ENCODE assay signal across 25 mouse cellular contexts in the genomic region with DNA sequence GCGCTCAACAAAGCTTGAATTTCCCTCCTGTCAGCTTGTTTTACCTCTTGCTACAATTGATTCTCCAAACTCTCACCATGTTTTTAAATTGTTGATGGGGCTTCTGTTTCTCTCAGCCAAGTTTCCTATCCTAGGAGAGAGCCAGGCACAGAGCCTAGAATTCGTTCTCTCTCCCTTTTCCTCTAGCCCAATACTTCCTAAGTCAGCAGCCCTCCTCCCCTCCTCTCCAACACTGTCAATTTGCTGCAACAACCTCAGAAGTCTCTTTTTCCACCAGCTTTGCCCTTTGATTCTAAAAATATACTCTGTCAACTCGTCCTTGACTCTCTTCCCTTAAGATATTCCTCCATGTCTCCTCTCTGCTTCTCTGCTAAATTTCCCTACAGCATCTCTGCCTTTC. TPM values are rescaled to one million over a fixed set of nuclear protein-coding genes. Genes with fewer than 3 reads are reported as not detected.
DNase-seq lines count a peak whose midpoint lies in the region; ATAC-seq and TF ChIP-seq lines count a peak whose summit lies in the region.
"Had no signal": no experiment of that assay in that cellular context is flagged by ENCODE, and none has a peak within 500 bp of the region (broad histone marks: within the 10 kb centered on the region; RNA-seq: fewer than 3 reads in every experiment).

No protein-coding gene starts in this region.

- 57% methylated on average over 3 of the region's 3 CpGs for WGBS in limb, embryonic 15.5 days
- 64% methylated on average over 3 of the region's 3 CpGs for WGBS in limb, embryonic 10.5 days

- H3K27me3 ChIP-seq in limb, embryonic 15.5 days = no peaks in the 10 kb centered on the region
- no peaks in the 10 kb centered on the region for H3K27me3 ChIP-seq in limb, embryonic 10.5 days (ENCODE audit: low read depth, poor library complexity, severe bottlenecking)
- H3K27me3 ChIP-seq in CH12.LX (replicated peaks) = no peaks in the 10 kb centered on the region
- H3K27me3 ChIP-seq: embryonic facial prominence, embryonic 12.5 days; forebrain, embryonic 13.5 days; forebrain, embryonic 15.5 days had no signal

- TF ChIP-seq POLR2A in CH12.LX (IDR thresholded peaks at IDR 0.05; ENCODE audit: low read depth, low read length) = no peak

- no peak overlapping the region for H3K4me2 ChIP-seq in limb, embryonic 15.5 days
- H3K4me2 ChIP-seq in CH12.LX (ENCODE audit: insufficient read depth, low read depth, poor library complexity, severe bottlenecking) = peak overlapping the region; percentile 55
- H3K4me2 ChIP-seq: embryonic facial prominence, embryonic 12.5 days; forebrain, embryonic 13.5 days; forebrain, embryonic 15.5 days had no signal

- no peaks in the 10 kb centered on the region for H3K9me3 ChIP-seq in limb, embryonic 15.5 days
- no peaks in the 10 kb centered on the region for H3K9me3 ChIP-seq in limb, embryonic 10.5 days (replicated peaks)
- no peaks in the 10 kb centered on the region for H3K9me3 ChIP-seq in CH12.LX (replicated peaks; ENCODE audit: low read length)
- H3K9me3 ChIP-seq: embryonic facial prominence, embryonic 10.5 days; embryonic facial prominence, embryonic 12.5 days; forebrain, embryonic 13.5 days; forebrain, embryonic 15.5 days; G1E had no signal

- no peak for DNase-seq in limb, embryonic 10.5 days (ENCODE audit: low spot score)
- no peak for DNase-seq in CH12.LX (ENCODE audit: extremely low read depth)
- peak; percentile 17 for DNase-seq in brain, adult 2 months (ENCODE audit: low read depth, low spot score)
- no peak for DNase-seq in cerebellum, postnatal 25 days
- DNase-seq: adrenal gland, adult 8-10 months; adrenal gland, postnatal 36 days; cerebellum, adult 11 months; cerebellum, adult 18-20 months; cerebellum, adult 8-10 months; cerebellum, adult 9-11 months; cerebellum, postnatal 14 days; forebrain, postnatal 0 days had no signal

- TF ChIP-seq EP300 in CH12.LX (IDR thresholded peaks at IDR 0.05; ENCODE audit: low read length) = no peak

- no peak overlapping the region for H3K4me3 ChIP-seq in limb, embryonic 15.5 days
- H3K4me3 ChIP-seq in limb, embryonic 10.5 days = no peak overlapping the region
- H3K4me3 ChIP-seq in CH12.LX (replicated peaks in 1 of 3; ENCODE audit: low read depth in 2 of 3, low read length in 2 of 3, poor library complexity in 1 of 3) = no peak overlapping the region
- H3K4me3 ChIP-seq: embryonic facial prominence, embryonic 10.5 days; embryonic facial prominence, embryonic 12.5 days; forebrain, embryonic 13.5 days; forebrain, embryonic 15.5 days had no signal

- no peaks in the 10 kb centered on the region for H3K79me2 ChIP-seq in CH12.LX (replicated peaks; ENCODE audit: control insufficient read depth, extremely low read depth, insufficient read depth, poor library complexity, severe bottlenecking)

- H3K9ac ChIP-seq in limb, embryonic 15.5 days = no peak overlapping the region
- H3K9ac ChIP-seq in CH12.LX (ENCODE audit: insufficient read depth, low read depth) = no peak overlapping the region
- H3K9ac ChIP-seq: embryonic facial prominence, embryonic 12.5 days; forebrain, embryonic 13.5 days; forebrain, embryonic 15.5 days; forebrain, postnatal 0 days had no signal

- in situ Hi-C loops in CH12.LX (cut with MboI; ENCODE audit: low pct_ligation_motif_present, low pct_unique_long_range_greater_than_20kb, low sequenced_read_pairs) = no loop called here

- no peak for TF ChIP-seq CTCF in CH12.LX (conservative IDR thresholded peaks at IDR 0.05 in 1 of 2, IDR thresholded peaks at IDR 0.05 in 1 of 2; ENCODE audit: low read depth in 2 of 2, low read length in 2 of 2)

- no peaks in the 10 kb centered on the region for H3K36me3 ChIP-seq in limb, embryonic 15.5 days
- H3K36me3 ChIP-seq in limb, embryonic 10.5 days = no peaks in the 10 kb centered on the region
- H3K36me3 ChIP-seq in CH12.LX (replicated peaks in 1 of 2; ENCODE audit: control insufficient read depth in 1 of 2, insufficient read depth in 1 of 2, low read length in 1 of 2) = no peaks in the 10 kb centered on the region
- H3K36me3 ChIP-seq: embryonic facial prominence, embryonic 10.5 days; embryonic facial prominence, embryonic 12.5 days; forebrain, embryonic 15.5 days; G1E had no signal

- H3K27ac ChIP-seq in limb, embryonic 15.5 days = peak overlapping the region; percentile 17; the same call in 1 of the 2 replicates
- no peak overlapping the region for H3K27ac ChIP-seq in limb, embryonic 10.5 days
- no peak overlapping the region for H3K27ac ChIP-seq in CH12.LX (ENCODE audit: insufficient read depth, low read depth)
- H3K27ac ChIP-seq: embryonic facial prominence, embryonic 10.5 days; embryonic facial prominence, embryonic 12.5 days; forebrain, embryonic 13.5 days; forebrain, embryonic 15.5 days had no signal

- dilution Hi-C loops in CH12.LX (cut with MboI; ENCODE audit: extremely low pct_ligation_motif_present, extremely low pct_unique_long_range_greater_than_20kb, low sequenced_read_pairs) = no loop called here

- ATAC-seq in limb, embryonic 15.5 days (ENCODE audit: insufficient number of reproducible peaks, low FRiP score, low TSS enrichment, low read depth) = no peak
- ATAC-seq: forebrain, embryonic 13.5 days; forebrain, embryonic 15.5 days; forebrain, postnatal 0 days; Patski had no signal

- no peak for TF ChIP-seq RAD21 in CH12.LX (IDR thresholded peaks at IDR 0.05; ENCODE audit: low read depth, low read length)

- no peaks in the 10 kb centered on the region for H3K4me1 ChIP-seq in limb, embryonic 15.5 days
- no peaks in the 10 kb centered on the region for H3K4me1 ChIP-seq in limb, embryonic 10.5 days
- peaks cover 0 to 10% of the 10 kb centered on the region in 2 experiments; a peak in 2 of 4 replicates for H3K4me1 ChIP-seq in CH12.LX (ENCODE audit: control insufficient read depth in 1 of 2, insufficient read depth in 2 of 2)
- H3K4me1 ChIP-seq: embryonic facial prominence, embryonic 12.5 days; forebrain, embryonic 13.5 days; forebrain, embryonic 15.5 days had no signal

TF ChIP-seq in CH12.LX, 34 proteins besides CTCF, POLR2A, EP300 and RAD21:
- no peak for TF ChIP-seq PAX5 (IDR thresholded peaks at IDR 0.05; ENCODE audit: low read length)

RNA-seq across cellular contexts. Expression of gene Wdr64, which starts 1.0 kb away (rescaled TPM):
- not detected in 2 replicates for polyA plus RNA-seq in limb, embryonic 15.5 days (2015; fragmentation: Nextera tagmentation; extraction: Ambion mirVana)
- not detected in 2 replicates for polyA plus RNA-seq in limb, embryonic 10.5 days (2016; fragmentation: Nextera tagmentation; extraction: Ambion mirVana)
- not detected in 2 replicates for total RNA-seq in CH12.LX (2012; rRNA removed)
- total RNA-seq in CH12.LX (2014; rRNA removed) = not detected in 2 replicates
- polyA plus RNA-seq in CH12.LX (2012; ENCODE audit: insufficient read length, low read depth) = not detected in 2 replicates
- total RNA-seq: adrenal gland, adult 18-20 months; adrenal gland, adult 8-10 months; adrenal gland, postnatal 14 days; adrenal gland, postnatal 36 days; forebrain, postnatal 0 days had no signal
- polyA plus RNA-seq: activated CD4-positive, CD25-positive, alpha-beta regulatory T cell, adult 4 months; C2C12; embryonic facial prominence, embryonic 10.5 days; embryonic facial prominence, embryonic 12.5 days; embryonic facial prominence, embryonic 14.5 days; forebrain, embryonic 11.5 days; forebrain, embryonic 13.5 days; forebrain, embryonic 15.5 days; forebrain, postnatal 0 days; G1E; Patski had no signal

RNA-seq across cellular contexts. Expression of gene Chml, which starts 6.7 kb away (rescaled TPM):
- 1.4 and 1.5 TPM in 2 replicates for polyA plus RNA-seq in limb, embryonic 15.5 days (2015; fragmentation: Nextera tagmentation; extraction: Ambion mirVana)
- polyA plus RNA-seq in limb, embryonic 10.5 days (2016; fragmentation: Nextera tagmentation; extraction: Ambion mirVana) = 3.5 and 4.2 TPM in 2 replicates
- total RNA-seq in CH12.LX (2012; rRNA removed) = 3.3 and 4.1 TPM in 2 replicates
- total RNA-seq in CH12.LX (2014; rRNA removed) = 6.0 and 6.7 TPM in 2 replicates
- 2.7 and 3.1 TPM in 2 replicates for polyA plus RNA-seq in CH12.LX (2012; ENCODE audit: insufficient read length, low read depth)

RNA-seq across cellular contexts. Expression of gene Opn3, which starts 6.8 kb away (rescaled TPM):
- 4.8 and 5.3 TPM in 2 replicates for polyA plus RNA-seq in limb, embryonic 15.5 days (2015; fragmentation: Nextera tagmentation; extraction: Ambion mirVana)
- 10.3 and 11.5 TPM in 2 replicates for polyA plus RNA-seq in limb, embryonic 10.5 days (2016; fragmentation: Nextera tagmentation; extraction: Ambion mirVana)
- total RNA-seq in CH12.LX (2012; rRNA removed) (0.76 and 0.89 TPM in 2 replicates), CH12.LX (2014; rRNA removed) (1.5 and 1.6 TPM in 2 replicates)
- 2.6 and 2.9 TPM in 2 replicates for polyA plus RNA-seq in CH12.LX (2012; ENCODE audit: insufficient read length, low read depth)
- polyA plus RNA-seq: activated CD4-positive, CD25-positive, alpha-beta regulatory T cell, adult 4 months had no signal
